Mouse (Mus musculus): ENCODE results near the gene March8. TPM values are rescaled to one million over a fixed set of nuclear protein-coding genes. Genes with fewer than 3 reads are reported as not detected.

The March8 gene
- polyA plus RNA-seq, 1 experiment from 2014 or later, result 24.0 TPM

DNA sequence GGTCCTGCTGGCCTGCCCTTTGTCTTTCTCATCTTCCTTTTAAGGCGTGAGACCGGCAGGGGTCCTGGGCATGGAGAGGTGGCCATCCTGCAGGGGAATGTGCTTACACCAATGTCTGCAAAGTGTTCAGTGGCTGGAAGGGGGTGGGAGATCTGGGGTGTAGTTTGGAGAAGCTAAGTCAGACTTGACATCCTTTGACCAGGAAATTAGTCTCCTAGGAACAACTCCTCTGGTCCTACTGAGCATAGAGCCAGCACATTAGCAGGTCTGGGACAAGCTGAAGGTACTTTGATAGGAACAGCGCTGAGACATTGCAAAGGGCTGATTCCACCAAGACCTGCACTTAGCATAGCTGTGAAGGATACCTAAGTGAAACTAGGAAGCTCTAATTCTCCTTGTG lies 73.9 kb downstream of the March8 start:
- Histone ChIP-seq H3K9ac (ENCODE audit: low read length) (no peak overlapping the region), H3K27ac (replicated peaks) (no peak overlapping the region), H3K27me3 (ENCODE audit: control insufficient read depth, insufficient read depth, low read length) (no peaks in the 10 kb centered on the region), H3K4me3 (ENCODE audit: low read depth, low read length) (no peak overlapping the region), H3K4me2 (replicated peaks; ENCODE audit: low read depth) (no peak overlapping the region), H3K9me3 (ENCODE audit: control insufficient read depth, low read length) (no peaks in the 10 kb centered on the region), H3K4me1 (replicated peaks; ENCODE audit: control insufficient read depth, insufficient read depth) (no peaks in the 10 kb centered on the region), H3K36me3 (ENCODE audit: control insufficient read depth, insufficient read depth, low read length) (0 out of 2 replicates have a peak, but pooled peaks cover 3% of the 10 kb centered on the region)
- DNase-seq (ENCODE audit: low spot score) (no peak), ATAC-seq (ENCODE audit: low FRiP score, low TSS enrichment) (no peak)
- TF ChIP-seq EP300 (optimal IDR thresholded peaks at IDR 0.05) (no peak), CTCF (IDR thresholded peaks at IDR 0.05; ENCODE audit: low read depth) (no peak)
- WGBS, result 77% methylated on average over 3 of the region's 3 CpGs

DNA sequence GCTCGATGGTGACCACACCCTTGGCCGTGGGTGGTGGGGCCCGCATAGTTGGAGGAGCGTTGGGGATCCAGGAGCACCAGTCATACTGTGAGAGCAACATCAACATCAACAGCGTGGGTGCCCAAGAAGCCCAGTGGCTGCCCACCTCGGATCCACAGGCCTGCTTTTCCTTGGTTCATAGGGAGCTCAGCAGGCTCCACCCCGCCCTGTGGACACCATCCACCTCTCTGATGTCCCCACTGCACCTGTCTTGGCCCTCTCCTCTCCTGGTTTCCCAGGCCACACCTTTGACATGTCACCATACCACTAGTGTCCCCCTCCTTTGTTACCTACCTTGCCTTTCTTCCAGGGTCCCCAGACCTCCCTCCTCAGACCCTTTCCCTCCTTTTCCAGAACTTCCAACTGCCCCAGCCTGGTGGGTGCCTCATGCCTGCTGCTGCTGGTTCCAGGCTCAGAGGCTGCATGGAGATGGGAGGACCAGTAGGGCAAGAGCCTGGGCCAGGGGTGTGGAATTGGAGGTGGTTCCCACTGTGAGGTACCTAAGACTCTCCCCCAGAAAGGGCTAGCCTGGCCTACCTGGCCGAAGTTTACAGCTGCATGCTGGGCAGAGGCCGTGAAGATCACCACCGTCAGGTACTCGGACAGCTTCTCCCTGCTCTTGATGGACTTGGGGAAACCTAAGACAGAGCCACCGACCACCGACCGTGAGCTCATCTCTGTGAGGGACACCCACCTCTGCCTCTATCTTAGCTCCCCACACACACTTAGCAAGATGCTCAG lies 74.9 kb downstream of the March8 start:
- H3K9me3 ChIP-seq (ENCODE audit: control insufficient read depth, low read length), result no peaks in the 10 kb centered on the region
- DNase-seq (ENCODE audit: low spot score) (no peak), ATAC-seq (ENCODE audit: low FRiP score, low TSS enrichment) (peak; percentile 30; the same call in 1 of the 2 replicates)
- 0 out of 2 replicates have a peak, but pooled peaks cover 3% of the 10 kb centered on the region for H3K36me3 ChIP-seq (ENCODE audit: control insufficient read depth, insufficient read depth, low read length)
- H3K9ac ChIP-seq (ENCODE audit: low read length), result no peak overlapping the region
- no peaks in the 10 kb centered on the region for H3K4me1 ChIP-seq (replicated peaks; ENCODE audit: control insufficient read depth, insufficient read depth)
- no peak overlapping the region for H3K4me3 ChIP-seq (ENCODE audit: low read depth, low read length)
- no peak overlapping the region for H3K27ac ChIP-seq (replicated peaks)
- H3K27me3 ChIP-seq (ENCODE audit: control insufficient read depth, insufficient read depth, low read length), result no peaks in the 10 kb centered on the region
- TF ChIP-seq CTCF (IDR thresholded peaks at IDR 0.05; ENCODE audit: low read depth) (no peak), EP300 (optimal IDR thresholded peaks at IDR 0.05) (no peak)
- WGBS, result 91% methylated on average over 14 of the region's 14 CpGs
- no peak overlapping the region for H3K4me2 ChIP-seq (replicated peaks; ENCODE audit: low read depth)

DNA sequence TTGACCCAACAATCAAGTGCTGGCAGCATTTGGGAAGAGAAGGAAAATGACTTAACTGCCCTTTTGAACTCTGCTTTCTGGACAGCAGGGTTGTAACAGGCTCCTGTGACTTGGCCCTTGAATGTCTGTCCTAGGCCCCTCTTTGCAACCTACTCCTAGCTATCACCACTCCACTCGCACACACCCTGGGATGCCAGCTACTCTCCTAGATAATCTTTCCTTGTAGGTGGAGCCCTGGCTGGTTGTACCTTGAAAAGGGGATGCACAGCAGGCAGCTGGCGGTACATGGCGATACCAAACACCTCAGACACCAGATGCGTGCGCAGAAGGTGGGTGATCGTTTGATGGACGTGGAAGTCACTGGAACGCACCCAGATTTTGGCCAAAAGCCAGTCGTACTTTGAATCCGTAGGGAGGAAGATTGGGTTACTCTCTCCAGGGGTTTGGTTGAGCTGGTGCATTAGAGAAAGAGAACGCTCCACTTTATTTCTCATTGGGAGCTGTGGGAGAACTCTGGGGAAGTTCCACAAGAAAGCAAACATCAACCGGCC lies 77.4 kb downstream of the March8 start:
- no peak overlapping the region for H3K27ac ChIP-seq (replicated peaks)
- H3K4me2 ChIP-seq (replicated peaks; ENCODE audit: low read depth), result no peak overlapping the region
- H3K4me1 ChIP-seq (replicated peaks; ENCODE audit: control insufficient read depth, insufficient read depth), result no peaks in the 10 kb centered on the region
- H3K27me3 ChIP-seq (ENCODE audit: control insufficient read depth, insufficient read depth, low read length), result no peaks in the 10 kb centered on the region
- H3K9ac ChIP-seq (ENCODE audit: low read length), result no peak overlapping the region
- 82% methylated on average over 12 of the region's 12 CpGs for WGBS
- TF ChIP-seq EP300 (optimal IDR thresholded peaks at IDR 0.05) (no peak), CTCF (IDR thresholded peaks at IDR 0.05; ENCODE audit: low read depth) (no peak)
- ATAC-seq (ENCODE audit: low FRiP score, low TSS enrichment), result no peak
- DNase-seq (ENCODE audit: low spot score), result no peak
- H3K9me3 ChIP-seq (ENCODE audit: control insufficient read depth, low read length), result no peaks in the 10 kb centered on the region
- 0 out of 2 replicates have a peak, but pooled peaks cover 3% of the 10 kb centered on the region for H3K36me3 ChIP-seq (ENCODE audit: control insufficient read depth, insufficient read depth, low read length)
- H3K4me3 ChIP-seq (ENCODE audit: low read depth, low read length), result no peak overlapping the region

DNA sequence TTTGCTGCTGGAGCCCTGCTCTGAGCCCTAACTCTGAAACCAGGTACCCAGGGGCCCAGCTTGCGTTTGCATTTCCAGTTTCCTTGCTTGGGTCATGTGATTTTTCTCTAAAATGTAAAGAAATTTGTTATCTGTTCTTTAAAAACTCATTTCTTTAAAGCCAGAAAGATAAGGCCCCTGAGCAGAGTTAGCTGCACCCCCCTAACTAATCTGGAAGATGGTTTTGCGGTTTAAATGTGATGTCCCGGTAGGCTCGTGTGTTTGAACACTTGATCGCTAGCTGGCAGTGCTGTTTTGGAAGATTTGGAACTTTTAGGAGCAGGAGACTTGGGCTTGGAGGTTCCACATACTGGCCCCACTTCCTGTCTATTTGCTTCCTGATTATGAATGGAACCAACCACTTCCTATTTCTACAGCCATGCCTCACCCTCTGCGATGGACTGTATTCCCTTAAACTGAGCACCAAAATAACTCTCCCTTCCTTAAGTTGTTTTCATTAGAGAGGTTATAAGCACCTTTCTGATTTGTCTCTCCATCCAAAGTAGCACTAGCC lies 78.3 kb downstream of the March8 start:
- WGBS, result 81% methylated on average over 6 of the region's 6 CpGs
- no peaks in the 10 kb centered on the region for H3K36me3 ChIP-seq (ENCODE audit: control insufficient read depth, insufficient read depth, low read length)
- no peak for TF ChIP-seq CTCF (IDR thresholded peaks at IDR 0.05; ENCODE audit: low read depth)
- no peak for TF ChIP-seq EP300 (optimal IDR thresholded peaks at IDR 0.05)

DNA sequence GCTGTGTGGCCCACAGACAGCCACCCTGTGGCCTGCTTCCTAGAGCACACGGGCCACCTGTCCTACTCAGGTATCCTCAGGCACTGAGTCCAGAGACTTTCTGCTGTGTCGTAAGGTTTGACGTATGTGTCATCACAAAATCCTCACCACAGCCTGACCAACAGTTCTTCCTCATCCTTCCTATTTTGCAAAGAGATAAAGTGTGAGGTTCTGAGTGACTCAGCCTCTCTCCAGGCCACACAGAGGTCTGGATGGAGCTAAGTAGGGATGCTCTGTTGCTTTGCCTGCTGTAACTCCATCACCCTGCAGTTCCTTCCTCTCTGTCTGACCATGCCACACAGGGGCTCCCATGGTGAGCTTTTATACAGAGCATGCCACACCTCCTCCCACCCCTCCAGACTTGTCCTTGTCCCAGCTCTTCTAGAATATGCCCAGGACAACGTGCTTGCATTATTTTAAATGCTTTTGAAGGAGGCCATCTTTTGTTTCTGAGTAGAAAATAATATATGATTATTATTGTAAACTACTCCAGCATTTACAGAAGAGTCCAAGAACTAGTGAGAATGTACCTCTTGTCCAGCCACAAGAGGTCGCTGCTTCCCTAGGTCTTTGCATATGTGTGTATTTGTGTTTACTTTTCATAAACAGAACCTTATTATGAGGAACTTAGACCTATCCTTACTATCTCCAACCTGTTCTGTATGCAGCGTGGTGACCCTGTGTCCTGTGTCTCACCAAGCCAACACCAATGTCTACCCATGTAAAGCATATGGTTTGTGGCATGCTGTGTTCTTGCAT lies 79.9 kb downstream of the March8 start:
- Histone ChIP-seq H3K9ac (ENCODE audit: low read length) (no peak overlapping the region), H3K9me3 (ENCODE audit: control insufficient read depth, low read length) (no peaks in the 10 kb centered on the region), H3K27ac (replicated peaks) (no peak overlapping the region), H3K4me1 (replicated peaks; ENCODE audit: control insufficient read depth, insufficient read depth) (no peaks in the 10 kb centered on the region), H3K4me3 (ENCODE audit: low read depth, low read length) (no peak overlapping the region), H3K36me3 (ENCODE audit: control insufficient read depth, insufficient read depth, low read length) (no peaks in the 10 kb centered on the region), H3K4me2 (replicated peaks; ENCODE audit: low read depth) (no peak overlapping the region), H3K27me3 (ENCODE audit: control insufficient read depth, insufficient read depth, low read length) (no peaks in the 10 kb centered on the region)
- ATAC-seq (ENCODE audit: low FRiP score, low TSS enrichment) (no peak), DNase-seq (ENCODE audit: low spot score) (no peak)
- peak; percentile 63 for TF ChIP-seq CTCF (IDR thresholded peaks at IDR 0.05; ENCODE audit: low read depth)
- TF ChIP-seq EP300 (optimal IDR thresholded peaks at IDR 0.05), result no peak
- WGBS, result 64% methylated on average over 6 of the region's 6 CpGs

More for the DNA sequence above, 78.3 kb downstream of the March8 start:
- H3K4me1 ChIP-seq (replicated peaks; ENCODE audit: control insufficient read depth, insufficient read depth), result no peaks in the 10 kb centered on the region
- ATAC-seq (ENCODE audit: low FRiP score, low TSS enrichment), result no peak
- H3K9ac ChIP-seq (ENCODE audit: low read length), result no peak overlapping the region
- H3K27me3 ChIP-seq (ENCODE audit: control insufficient read depth, insufficient read depth, low read length), result no peaks in the 10 kb centered on the region
- H3K9me3 ChIP-seq (ENCODE audit: control insufficient read depth, low read length), result no peaks in the 10 kb centered on the region
- no peak for DNase-seq (ENCODE audit: low spot score)
- no peak overlapping the region for H3K27ac ChIP-seq (replicated peaks)
- no peak overlapping the region for H3K4me3 ChIP-seq (ENCODE audit: low read depth, low read length)
- no peak overlapping the region for H3K4me2 ChIP-seq (replicated peaks; ENCODE audit: low read depth)

Measured in stomach, postnatal 0 days (tissue).